Mouse (Mus musculus) intestine, embryonic 15.5 days (tissue): ENCODE measurements around the gene Aldh1a3. TPM values are rescaled to one million over a fixed set of nuclear protein-coding genes. Genes with fewer than 3 reads are reported as not detected.

Experiments used
- ATAC-seq: fragments of 200-750 bp; cut with Nextera tagmentation; 2 replicates; pipeline ENCODE4 v1.8.0; 2017; ENCODE audit warnings: moderate TSS enrichment, moderate library complexity
- H3K27ac ChIP-seq: fragments of 300-500 bp; sonication (generic); 2 replicates; pipeline ENCODE4 v1.5.1; 2015; ENCODE audit warnings: mild to moderate bottlenecking, inconsistent platforms
- H3K27me3 ChIP-seq: fragments of 300-500 bp; sonication (generic); replicated peaks from 2 replicates; pipeline ENCODE4 v1.6.1; 2015; ENCODE audit warnings: inconsistent platforms
- H3K36me3 ChIP-seq: fragments of 300-500 bp; sonication (generic); 2 replicates; pipeline ENCODE4 v1.6.1; 2015; ENCODE audit warnings: inconsistent platforms
- H3K4me1 ChIP-seq: fragments of 300-500 bp; sonication (generic); replicated peaks from 2 replicates; pipeline ENCODE4 v1.6.1; 2015; ENCODE audit warnings: inconsistent platforms
- H3K4me2 ChIP-seq: fragments of 300-500 bp; sonication (generic); replicated peaks from 2 replicates; pipeline ENCODE4 v1.6.1; 2015; ENCODE audit warnings: mild to moderate bottlenecking, inconsistent platforms
- H3K4me3 ChIP-seq: fragments of 300-500 bp; sonication (generic); replicated peaks from 2 replicates; pipeline ENCODE4 v1.5.1; 2015; ENCODE audit warnings: inconsistent platforms
- H3K9ac ChIP-seq: fragments of 300-500 bp; sonication (generic); 2 replicates; pipeline ENCODE4 v1.6.1; 2015; ENCODE audit warnings: inconsistent platforms
- H3K9me3 ChIP-seq: fragments of 300-500 bp; sonication (generic); 2 replicates; pipeline ENCODE4 v1.6.1; 2016; ENCODE audit warnings: inconsistent platforms
- WGBS: fragments of 180-500 bp; shearing (Covaris S2); methylation state at CpG from one replicate; pipeline ENCODE4 v1.1.7; 2015; 5-methylcytosine and 5-hydroxymethylcytosine counted together
- polyA plus RNA-seq: library from polyadenylated mRNA; unstranded; fragments of >200 nt; fragmentation: Nextera tagmentation; extraction: Ambion mirVana; gene quantifications from 2 replicates; pipeline ENCODE4 v1.2.1, GENCODE M21; 2015

Gene Aldh1a3
- polyA plus RNA-seq, 1 experiment from 2014 or later: 17.6 TPM

GRCm38 (mm10) chr7:66445117-66445905 lies 18.0 kb upstream of the Aldh1a3 start:
- Histone ChIP-seq H3K27ac (no peak overlapping the region), H3K36me3 (no peaks in the 10 kb centered on the region), H3K9ac (no peak overlapping the region), H3K4me2 (no peak overlapping the region), H3K4me3 (no peak overlapping the region), H3K9me3 (no peaks in the 10 kb centered on the region), H3K4me1 (peaks cover 11% of the 10 kb centered on the region; the same call in 1 of the 2 replicates), H3K27me3 (no peaks in the 10 kb centered on the region)
- 43% methylated on average over 11 of the region's 11 CpGs for WGBS
- no peak for ATAC-seq

GRCm38 (mm10) chr7:66444706-66445105 lies 17.4 kb upstream of the Aldh1a3 start:
- Histone ChIP-seq H3K36me3 (no peaks in the 10 kb centered on the region), H3K4me2 (no peak overlapping the region), H3K27ac (no peak overlapping the region), H3K4me1 (peaks cover 11% of the 10 kb centered on the region; the same call in 1 of the 2 replicates), H3K4me3 (no peak overlapping the region), H3K27me3 (no peaks in the 10 kb centered on the region), H3K9me3 (no peaks in the 10 kb centered on the region), H3K9ac (no peak overlapping the region)
- 68% methylated on average over 5 of the region's 5 CpGs for WGBS
- no peak for ATAC-seq

GRCm38 (mm10) chr7:66442501-66443369 lies 15.4 kb upstream of the Aldh1a3 start:
- no peak overlapping the region for H3K9ac ChIP-seq
- H3K27me3 ChIP-seq: no peaks in the 10 kb centered on the region
- H3K27ac ChIP-seq: peak overlapping the region; percentile 77
- 44% methylated on average over 15 of the region's 15 CpGs for WGBS
- peak; percentile 81 for ATAC-seq
- no peaks in the 10 kb centered on the region for H3K9me3 ChIP-seq
- H3K4me2 ChIP-seq: no peak overlapping the region
- no peak overlapping the region for H3K4me3 ChIP-seq
- H3K4me1 ChIP-seq: peaks cover 11% of the 10 kb centered on the region; the same call in 1 of the 2 replicates
- no peaks in the 10 kb centered on the region for H3K36me3 ChIP-seq

- H3K4me1 ChIP-seq: peaks cover 9% of the 10 kb centered on the region; the same call in 1 of the 2 replicates
- no peaks in the 10 kb centered on the region for H3K36me3 ChIP-seq
- no peak overlapping the region for H3K27ac ChIP-seq
- H3K4me3 ChIP-seq: no peak overlapping the region
- ATAC-seq: no peak
- 52% methylated on average over 12 of the region's 12 CpGs for WGBS
- H3K27me3 ChIP-seq: no peaks in the 10 kb centered on the region
- no peaks in the 10 kb centered on the region for H3K9me3 ChIP-seq
- no peak overlapping the region for H3K4me2 ChIP-seq
- no peak overlapping the region for H3K9ac ChIP-seq
These were observed 11.7 kb upstream of the Aldh1a3 start for GRCm38 (mm10) chr7:66438787-66439669.

- Histone ChIP-seq H3K27me3 (no peaks in the 10 kb centered on the region), H3K9ac (no peak overlapping the region), H3K4me2 (no peak overlapping the region), H3K4me3 (no peak overlapping the region), H3K27ac (no peak overlapping the region), H3K36me3 (no peaks in the 10 kb centered on the region), H3K4me1 (no peaks in the 10 kb centered on the region; the same call in 1 of the 2 replicates), H3K9me3 (no peaks in the 10 kb centered on the region)
- 30% methylated on average over 10 of the region's 10 CpGs for WGBS
- ATAC-seq: peak; percentile 71
These were observed 7.2 kb upstream of the Aldh1a3 start for GRCm38 (mm10) chr7:66434453-66434935.

GRCm38 (mm10) chr7:66427053-66427436 lies 272 bp downstream of the Aldh1a3 start:
- H3K4me2 ChIP-seq: peak overlapping the region; percentile 97
- no peaks in the 10 kb centered on the region for H3K9me3 ChIP-seq
- no peaks in the 10 kb centered on the region for H3K36me3 ChIP-seq
- H3K4me1 ChIP-seq: peaks cover 11% of the 10 kb centered on the region
- peak; percentile 52; the same call in 1 of the 2 replicates for ATAC-seq
- peak overlapping the region; percentile 48 for H3K4me3 ChIP-seq
- H3K9ac ChIP-seq: peak overlapping the region; percentile 43; the same call in 1 of the 2 replicates
- H3K27me3 ChIP-seq: peaks cover 38% of the 10 kb centered on the region
- WGBS: 2% methylated on average over 23 of the region's 23 CpGs
- H3K27ac ChIP-seq: no peak overlapping the region

GRCm38 (mm10) chr7:66421903-66422302 lies 5.4 kb downstream of the Aldh1a3 start:
- ATAC-seq: no peak
- Histone ChIP-seq H3K27me3 (peaks cover 19% of the 10 kb centered on the region), H3K4me3 (no peak overlapping the region), H3K4me2 (no peak overlapping the region), H3K36me3 (no peaks in the 10 kb centered on the region), H3K4me1 (peaks cover 3% of the 10 kb centered on the region), H3K9me3 (no peaks in the 10 kb centered on the region), H3K27ac (no peak overlapping the region), H3K9ac (no peak overlapping the region)
- WGBS: 69% methylated on average over 8 of the region's 8 CpGs

GRCm38 (mm10) chr7:66418981-66419380 lies 8.3 kb downstream of the Aldh1a3 start:
- Histone ChIP-seq H3K4me3 (no peak overlapping the region), H3K36me3 (no peaks in the 10 kb centered on the region), H3K9ac (no peak overlapping the region; the same call in 1 of the 2 replicates), H3K27ac (no peak overlapping the region), H3K9me3 (no peaks in the 10 kb centered on the region), H3K4me1 (no peaks in the 10 kb centered on the region), H3K27me3 (no peaks in the 10 kb centered on the region), H3K4me2 (no peak overlapping the region)
- WGBS: 44% methylated on average over 12 of the region's 12 CpGs
- no peak for ATAC-seq

- ATAC-seq: no peak
- no peaks in the 10 kb centered on the region for H3K9me3 ChIP-seq
- no peaks in the 10 kb centered on the region for H3K36me3 ChIP-seq
- no peaks in the 10 kb centered on the region for H3K4me1 ChIP-seq
- H3K27ac ChIP-seq: no peak overlapping the region
- WGBS: 74% methylated on average over 4 of the region's 4 CpGs
- H3K9ac ChIP-seq: no peak overlapping the region
- no peak overlapping the region for H3K4me3 ChIP-seq
- no peak overlapping the region for H3K4me2 ChIP-seq
- H3K27me3 ChIP-seq: no peaks in the 10 kb centered on the region; the same call in 1 of the 2 replicates
These were observed 10.5 kb downstream of the Aldh1a3 start for GRCm38 (mm10) chr7:66416829-66417228.

- Histone ChIP-seq H3K27ac (no peak overlapping the region), H3K4me2 (no peak overlapping the region)
- ATAC-seq: no peak
These were observed 14.2 kb downstream of the Aldh1a3 start for GRCm38 (mm10) chr7:66413093-66413492.

GRCm38 (mm10) chr7:66409433-66409832 lies 17.9 kb downstream of the Aldh1a3 start:
- Histone ChIP-seq H3K9ac (no peak overlapping the region), H3K4me2 (no peak overlapping the region), H3K27ac (no peak overlapping the region), H3K4me1 (peaks cover 15% of the 10 kb centered on the region), H3K4me3 (no peak overlapping the region), H3K9me3 (no peaks in the 10 kb centered on the region), H3K36me3 (no peaks in the 10 kb centered on the region), H3K27me3 (no peaks in the 10 kb centered on the region; the same call in 1 of the 2 replicates)
- WGBS: 71% methylated on average over 6 of the region's 6 CpGs
- ATAC-seq: no peak; the same call in 1 of the 2 replicates

More at GRCm38 (mm10) chr7:66413093-66413492, 14.2 kb downstream of the Aldh1a3 start:
- 76% methylated on average over 7 of the region's 7 CpGs for WGBS
- Histone ChIP-seq H3K36me3 (no peaks in the 10 kb centered on the region), H3K9me3 (no peaks in the 10 kb centered on the region), H3K4me1 (no peaks in the 10 kb centered on the region), H3K9ac (no peak overlapping the region), H3K27me3 (no peaks in the 10 kb centered on the region; the same call in 1 of the 2 replicates), H3K4me3 (no peak overlapping the region)
